Mouse (Mus musculus) adrenal gland, postnatal 25 days (tissue): ENCODE data around the gene Ssbp3. TPM values are rescaled to one million over a fixed set of nuclear protein-coding genes. Genes with fewer than 3 reads are reported as not detected.
A peak's percentile ranks its signal among the peaks of the same experiment; 100 is the strongest.

Experiments used
- DNase-seq: peaks from one replicate; pipeline ENCODE4 v3.0.0; 2021; ENCODE audit warnings: mixed read lengths
- total RNA-seq: library from RNA; stranded (reverse); gene quantifications from 2 replicates; pipeline ENCODE4 v1.2.3, GENCODE M21; 2021

The Ssbp3 gene
- total RNA-seq, 1 experiment from 2014 or later = 82.6 TPM

DNA sequence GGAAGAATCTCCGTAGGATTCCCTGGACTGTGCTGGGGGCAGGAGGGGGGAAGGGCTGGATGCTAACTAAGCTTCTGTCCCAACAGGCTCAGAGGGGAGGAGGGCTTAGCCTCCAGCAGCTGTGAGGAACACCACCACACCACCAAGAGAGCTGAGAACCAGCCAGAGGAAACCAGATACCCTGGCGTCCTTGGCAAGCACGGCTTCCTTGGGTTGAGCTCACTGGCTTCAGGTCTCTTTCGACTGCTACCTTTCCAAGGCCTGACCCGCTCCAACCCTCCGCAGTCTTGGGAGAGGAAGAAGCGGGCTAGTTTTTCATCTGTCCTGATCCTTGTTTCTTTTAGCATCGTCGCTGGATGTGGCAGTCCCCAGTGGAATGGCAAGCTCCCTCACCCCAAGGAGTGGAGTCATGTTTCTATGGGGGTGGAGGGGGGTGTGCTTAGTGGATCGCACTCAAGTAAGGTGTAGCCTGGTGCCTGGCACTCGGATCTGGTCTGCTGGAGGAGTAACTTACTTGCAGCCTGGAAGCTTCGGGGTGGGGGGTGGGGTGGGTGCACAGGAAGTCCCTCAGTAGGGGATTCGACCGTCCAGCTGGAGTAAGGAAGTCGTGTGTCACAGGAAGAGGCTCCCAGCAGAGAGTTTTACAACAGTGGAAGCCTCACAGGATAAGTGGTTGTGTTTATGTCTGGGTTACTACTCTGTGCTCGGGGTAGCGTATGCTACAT, 2.6 kb upstream of the Ssbp3 start:
- DNase-seq = no peak

DNA sequence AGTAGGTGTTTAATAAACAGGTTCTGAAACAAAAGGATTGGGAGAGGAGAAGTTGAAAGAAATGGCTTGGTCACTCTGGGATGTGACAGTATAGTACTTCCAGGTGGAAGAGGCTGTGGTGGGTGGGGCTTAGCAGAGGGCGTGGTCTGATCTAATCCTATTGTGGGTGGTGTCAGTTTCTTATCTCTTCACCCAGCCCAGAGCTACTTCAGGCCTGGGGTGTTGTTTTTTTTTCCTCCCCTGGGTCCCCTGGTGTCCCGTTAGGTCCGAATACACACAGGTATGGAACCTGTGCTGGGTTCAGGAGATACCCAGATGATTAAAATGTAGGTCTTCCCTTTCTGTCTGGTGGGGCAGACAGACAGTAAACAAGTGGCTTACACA, 2.1 kb upstream of the Ssbp3 start:
- peak; percentile 23 for DNase-seq

DNA sequence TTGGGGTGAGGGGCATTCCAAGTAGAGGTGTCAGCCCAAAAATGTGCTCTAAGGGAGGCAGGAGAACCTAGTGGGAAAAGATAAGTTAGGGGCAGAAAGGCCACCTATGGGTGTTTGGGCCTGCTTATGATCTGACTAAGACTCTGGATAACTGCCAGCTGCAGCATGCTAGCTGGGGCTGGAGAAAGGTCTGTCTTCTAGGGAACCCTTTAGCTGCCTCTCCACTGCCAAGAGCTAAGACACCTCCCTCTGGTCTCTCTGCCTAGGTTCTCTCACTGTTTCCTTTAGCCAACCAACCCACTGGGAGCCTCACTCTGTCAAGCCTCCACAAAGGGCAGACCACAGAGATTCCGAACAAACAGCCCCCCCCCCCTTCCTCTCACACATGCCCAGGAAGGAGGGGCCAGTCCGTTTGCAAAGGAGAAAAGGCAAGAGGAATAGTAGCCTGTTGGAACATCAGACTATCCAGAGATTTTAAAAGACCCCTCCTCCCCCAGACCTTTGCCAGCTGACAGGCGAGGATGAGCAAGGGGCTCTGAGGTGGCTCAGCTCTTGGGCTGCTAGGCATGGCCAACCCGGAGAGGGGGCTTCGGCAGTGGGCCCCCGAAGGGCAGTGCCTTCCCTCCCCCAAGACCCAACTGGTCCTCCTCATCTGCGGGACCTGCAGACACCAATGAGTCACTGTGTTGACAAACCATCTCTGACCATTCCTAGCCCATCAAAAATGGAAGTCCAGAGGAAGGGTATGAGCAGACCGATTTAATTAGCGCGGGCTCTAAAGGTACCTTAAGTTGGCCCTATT, 1.4 kb upstream of the Ssbp3 start:
- DNase-seq = peak; percentile 50

DNA sequence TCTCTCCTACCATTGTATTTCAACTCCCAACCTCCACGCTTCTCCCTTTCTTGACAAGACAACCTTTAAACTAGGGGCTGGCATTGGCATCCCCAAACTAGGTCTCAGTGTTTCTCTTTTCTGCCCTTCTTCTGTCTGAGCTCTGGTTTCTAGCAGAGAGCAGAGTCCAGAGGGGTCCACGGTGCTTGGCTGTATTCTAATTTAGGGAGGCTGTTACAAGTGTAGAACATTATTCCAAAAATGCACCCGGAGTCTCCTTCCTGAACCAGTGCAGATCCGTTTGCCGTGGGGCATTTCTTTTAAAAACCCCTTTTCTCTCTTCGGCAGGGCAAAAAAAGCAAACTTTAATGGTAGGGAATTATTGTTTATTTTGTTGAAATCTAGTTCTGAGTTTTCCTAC, 704 bp upstream of the Ssbp3 start:
- DNase-seq = no peak

DNA sequence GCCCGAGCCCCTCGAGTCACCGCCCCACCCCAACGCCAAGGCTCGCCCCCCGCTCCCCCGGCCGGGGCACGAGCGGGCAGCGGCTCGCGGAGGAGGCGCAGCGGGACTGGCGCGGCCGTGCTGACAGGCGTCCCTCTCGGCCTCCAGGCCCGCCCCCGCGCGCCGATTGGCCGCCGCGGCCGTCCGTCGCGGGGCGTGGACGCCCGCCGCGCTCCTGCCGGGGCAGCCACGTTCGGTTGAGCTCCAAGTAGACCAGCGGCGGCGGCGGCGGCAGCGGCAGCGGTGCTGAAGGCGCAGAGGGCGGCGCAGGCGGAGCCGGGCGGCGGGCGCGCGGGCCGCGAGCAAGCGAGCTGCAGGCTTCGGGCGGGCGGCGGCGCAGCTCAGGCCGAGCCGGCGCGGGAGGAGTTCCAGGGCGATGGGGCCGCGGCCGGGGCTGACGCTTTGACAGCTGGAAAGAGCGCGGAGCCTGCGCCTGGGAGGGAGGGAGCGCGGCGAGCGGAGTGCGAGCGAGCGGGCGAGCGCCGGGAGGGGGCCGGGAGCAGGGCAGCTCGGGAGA, 823 bp downstream of the Ssbp3 start:
- peak; percentile 95 for DNase-seq

DNA sequence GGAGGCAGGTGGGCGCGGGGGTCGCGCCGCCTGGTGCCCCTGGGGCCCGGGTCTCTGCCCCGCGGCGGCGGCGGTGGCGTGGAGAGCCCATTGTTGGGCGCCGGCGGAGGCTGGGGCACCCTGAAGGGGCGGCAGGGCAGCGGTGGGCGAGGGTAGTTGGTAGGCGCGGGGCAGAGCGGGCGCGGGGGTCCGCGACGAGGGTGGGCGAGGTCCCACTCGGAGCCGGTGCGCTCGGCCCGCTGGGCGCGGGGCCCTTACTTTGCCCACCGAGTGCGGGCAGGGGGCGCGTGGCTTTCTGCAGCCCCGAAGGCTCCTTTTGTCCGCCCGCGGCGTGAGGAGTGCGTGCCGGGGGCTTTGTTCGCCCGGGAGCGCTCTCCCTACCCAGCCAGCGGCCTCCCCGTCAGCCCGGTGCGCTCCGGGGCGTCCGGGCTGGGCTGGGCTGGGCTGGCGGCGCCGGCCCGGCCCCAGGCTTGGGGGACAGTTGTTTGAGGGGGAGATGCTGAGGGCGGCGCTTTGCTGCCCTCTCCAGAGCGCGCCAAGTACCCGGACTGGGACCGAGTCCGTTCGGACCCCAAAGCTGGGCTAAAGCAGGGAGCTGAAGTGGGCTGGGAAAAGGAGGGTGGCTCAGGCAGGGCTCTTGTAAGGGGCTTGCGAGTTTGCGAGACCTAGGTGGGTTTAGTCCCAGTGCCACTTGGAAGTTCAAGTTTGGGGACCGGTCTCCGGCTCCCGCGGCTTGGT, 1.6 kb downstream of the Ssbp3 start:
- DNase-seq = peak; percentile 42

DNA sequence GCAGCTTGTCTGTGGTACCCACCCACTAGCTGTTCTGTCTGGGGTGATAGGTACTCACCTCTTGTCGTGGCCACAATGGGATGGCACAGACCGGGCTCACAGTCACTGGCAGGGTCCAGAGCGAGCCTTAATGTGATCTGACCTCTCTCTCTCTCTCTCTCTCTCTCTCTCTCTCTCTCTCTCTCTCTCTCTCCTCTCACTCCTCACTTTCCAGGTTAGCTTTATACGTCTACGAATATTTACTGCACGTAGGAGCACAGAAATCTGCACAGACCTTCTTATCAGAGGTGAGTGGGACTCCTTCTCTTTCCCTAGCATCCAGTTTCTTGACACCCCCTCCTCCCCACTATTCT, 2.2 kb downstream of the Ssbp3 start:
- DNase-seq = no peak

DNA sequence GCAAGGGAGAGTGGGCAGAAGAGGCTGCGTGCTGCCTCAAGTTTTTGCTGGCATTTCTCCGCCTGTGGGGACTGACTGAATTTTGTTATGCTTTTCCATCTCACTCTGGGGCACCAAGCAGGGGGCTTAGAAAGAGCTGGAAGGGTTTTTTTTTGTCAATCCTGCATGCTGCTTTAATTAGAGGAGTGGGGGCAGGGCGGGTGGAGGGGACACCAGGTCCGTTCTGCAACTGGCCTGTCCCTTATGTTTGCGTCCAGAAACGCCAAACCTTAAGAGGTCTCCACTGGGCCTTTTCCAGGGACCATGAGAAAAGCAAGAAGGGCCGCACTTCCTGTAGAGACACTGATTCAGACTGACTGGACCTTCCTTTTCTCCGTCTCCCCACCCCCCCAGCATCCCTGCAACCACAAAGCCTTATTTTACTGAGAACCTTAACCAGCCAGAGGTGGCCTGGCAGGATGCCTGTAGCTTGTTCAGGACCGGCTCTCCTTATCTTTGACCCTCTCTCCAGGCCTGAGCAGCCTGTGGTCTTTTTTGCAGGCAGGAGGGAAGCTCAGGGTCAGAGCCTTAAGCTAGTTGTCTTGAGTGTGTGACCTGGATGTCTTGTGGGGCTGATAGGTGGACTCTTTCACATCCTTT, 3.0 kb downstream of the Ssbp3 start:
- no peak for DNase-seq

DNA sequence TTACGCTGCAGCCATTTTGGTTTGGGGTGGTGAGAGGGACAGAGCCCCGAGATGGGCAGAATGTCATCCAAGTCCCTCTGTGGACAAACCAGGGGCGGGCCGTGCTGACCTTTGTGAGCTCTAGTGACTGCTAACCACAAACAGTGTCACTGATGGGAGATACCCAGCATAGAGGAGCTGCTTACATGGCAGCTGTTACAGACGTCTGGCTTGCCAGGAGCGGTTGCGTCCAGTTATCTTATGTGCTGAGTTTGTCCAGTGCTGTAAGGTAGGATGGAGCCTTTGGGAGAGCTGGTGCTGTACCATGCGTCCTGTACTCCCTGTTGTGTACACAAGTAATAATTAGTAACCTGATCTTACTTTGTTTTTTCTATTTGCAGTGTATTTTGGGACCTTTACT, 4.8 kb downstream of the Ssbp3 start:
- DNase-seq = no peak

DNA sequence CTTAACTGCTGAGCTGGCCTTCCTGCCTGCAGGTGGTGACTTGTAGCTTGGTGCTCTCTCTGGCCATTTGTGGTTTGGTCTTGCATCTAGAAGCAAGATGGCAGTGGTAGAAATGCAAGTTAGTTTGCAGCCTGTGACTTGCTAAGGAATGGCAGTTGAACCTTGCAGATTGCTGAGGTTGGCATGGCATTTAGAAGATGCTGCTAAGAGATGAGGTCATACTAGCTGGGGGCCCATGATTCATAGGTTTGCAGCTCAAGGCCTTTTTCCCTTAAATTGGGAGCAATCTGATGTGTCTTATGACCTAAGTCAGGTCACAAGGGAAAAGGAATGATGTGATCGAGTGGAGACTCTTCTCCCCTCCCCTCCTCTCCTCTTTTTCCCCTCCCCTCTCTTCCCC, 7.8 kb downstream of the Ssbp3 start:
- DNase-seq = no peak

DNA sequence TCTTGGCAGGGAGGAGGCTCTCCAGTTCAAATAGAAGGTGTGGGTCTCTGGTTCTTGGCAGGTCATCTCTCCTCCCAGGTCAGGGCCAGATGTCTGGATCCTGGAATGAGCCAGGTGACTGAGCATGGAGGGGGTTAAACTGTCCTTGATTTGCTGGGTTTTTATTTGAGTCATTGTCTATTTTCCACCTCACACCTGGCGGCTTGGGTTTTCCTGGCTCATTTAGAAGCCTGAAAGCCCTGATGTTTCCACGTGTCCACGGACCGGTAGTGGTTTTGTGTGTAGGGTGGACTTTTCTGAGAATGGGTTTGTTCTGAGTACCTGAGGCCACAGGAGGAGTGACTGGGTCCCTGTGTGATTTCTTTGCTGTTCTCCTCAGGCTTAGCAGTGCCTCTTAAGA, 9.6 kb downstream of the Ssbp3 start:
- no peak for DNase-seq

DNA sequence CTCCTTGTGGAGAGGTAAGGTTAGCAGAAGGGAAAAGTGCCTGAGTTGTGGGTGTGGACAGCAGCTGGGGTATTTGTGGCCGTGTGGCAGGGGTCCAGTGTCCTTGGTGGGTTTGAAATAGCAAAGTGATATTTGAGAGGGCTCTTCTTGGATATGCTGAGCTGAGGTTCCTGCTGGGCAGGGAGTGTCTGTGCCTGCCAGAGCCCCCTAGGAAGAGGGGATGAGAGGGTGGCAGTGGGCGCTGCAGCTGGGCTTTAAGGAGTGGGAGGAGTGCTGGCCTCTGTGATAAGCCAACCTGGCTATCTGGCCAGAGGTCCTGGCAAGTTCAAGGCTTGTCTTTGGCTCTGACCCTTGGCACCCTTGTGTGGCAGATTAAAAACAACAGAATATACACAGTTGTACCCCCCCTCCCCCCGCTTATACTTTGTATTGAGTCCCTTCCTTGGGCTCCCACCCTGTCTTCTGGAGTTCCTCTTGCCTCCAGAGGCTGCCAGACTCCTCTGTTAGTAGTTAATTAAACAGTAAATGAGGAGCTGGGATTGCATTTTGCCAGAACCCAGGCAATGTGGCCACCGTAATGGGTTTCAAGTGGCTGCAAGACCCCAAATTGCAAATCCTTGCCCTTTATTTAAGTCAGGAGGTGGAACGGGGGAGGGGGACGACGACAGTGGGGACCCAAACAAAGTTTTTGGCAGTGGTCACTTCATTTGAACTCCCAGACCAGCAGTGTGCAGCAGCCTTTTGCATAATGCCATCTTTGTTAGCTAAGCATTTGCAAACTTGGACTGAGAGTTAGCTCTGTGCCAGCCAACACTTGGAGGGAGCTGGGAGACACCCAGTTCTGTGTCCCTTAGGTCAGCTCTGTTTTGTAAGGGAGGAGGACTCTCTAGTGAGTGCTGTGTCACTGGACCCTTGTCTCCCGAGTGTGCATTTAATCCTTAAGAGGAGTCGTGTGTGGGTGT, 11.2 kb downstream of the Ssbp3 start:
- DNase-seq = no peak

DNA sequence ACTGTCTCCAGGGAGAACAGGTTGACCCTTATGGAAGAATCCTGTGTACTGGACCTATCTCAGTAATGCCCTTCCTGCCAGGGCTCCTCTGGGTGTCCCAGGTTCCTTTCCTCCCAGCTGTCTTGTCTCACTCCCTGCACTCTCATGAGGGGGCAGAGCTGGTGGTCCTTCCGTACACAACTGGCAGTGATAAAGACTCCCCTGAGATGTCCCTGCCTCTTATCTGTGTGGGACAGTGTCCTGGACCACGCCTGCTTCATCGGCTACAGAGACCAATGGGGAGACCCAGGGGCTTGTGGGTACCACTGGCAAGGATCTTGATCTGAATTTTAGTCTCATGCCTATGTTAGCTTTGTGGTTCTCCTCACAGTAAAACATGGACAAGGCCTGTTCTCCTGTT, 12.4 kb downstream of the Ssbp3 start:
- DNase-seq = no peak

DNA sequence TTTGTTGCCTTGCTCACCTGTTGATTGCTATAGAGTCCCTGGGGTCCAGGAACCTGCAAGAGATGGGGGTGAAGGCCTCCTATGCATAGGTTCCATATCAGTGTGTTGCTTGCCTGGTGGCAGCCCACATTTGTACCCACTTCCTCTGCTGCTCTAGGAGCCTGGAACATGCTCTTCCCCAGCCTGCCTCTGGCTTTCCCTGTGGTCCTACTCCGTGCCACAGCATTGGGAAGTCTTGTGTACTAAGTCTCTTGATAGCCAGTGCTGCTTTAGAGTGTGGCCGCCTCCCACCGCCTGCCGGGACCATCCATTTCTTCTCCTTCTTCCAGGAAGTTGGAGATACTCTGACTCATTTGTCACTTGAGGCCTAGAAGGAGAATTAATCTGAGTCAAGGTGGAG, 13.7 kb downstream of the Ssbp3 start:
- DNase-seq = no peak

DNA sequence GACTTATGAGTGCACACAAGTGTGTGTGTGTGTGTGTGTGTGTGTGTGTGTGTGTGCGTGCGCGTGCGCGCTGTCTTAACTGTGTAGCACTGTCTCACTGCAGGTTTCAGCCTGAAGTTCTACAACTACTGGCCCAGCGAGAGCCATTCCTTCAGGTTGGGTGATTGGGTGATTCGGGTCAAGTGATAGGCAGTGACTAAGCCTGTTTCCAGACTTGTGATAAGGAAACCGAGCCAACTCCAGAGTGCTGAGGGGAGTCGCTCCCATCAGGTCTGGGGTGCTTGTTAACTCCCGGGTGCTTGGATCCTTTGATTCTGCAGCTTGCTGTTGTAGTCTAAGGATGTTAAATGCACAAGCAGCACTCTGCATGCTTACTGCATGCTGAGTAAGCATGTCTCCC, 14.4 kb downstream of the Ssbp3 start:
- DNase-seq = no peak

DNA sequence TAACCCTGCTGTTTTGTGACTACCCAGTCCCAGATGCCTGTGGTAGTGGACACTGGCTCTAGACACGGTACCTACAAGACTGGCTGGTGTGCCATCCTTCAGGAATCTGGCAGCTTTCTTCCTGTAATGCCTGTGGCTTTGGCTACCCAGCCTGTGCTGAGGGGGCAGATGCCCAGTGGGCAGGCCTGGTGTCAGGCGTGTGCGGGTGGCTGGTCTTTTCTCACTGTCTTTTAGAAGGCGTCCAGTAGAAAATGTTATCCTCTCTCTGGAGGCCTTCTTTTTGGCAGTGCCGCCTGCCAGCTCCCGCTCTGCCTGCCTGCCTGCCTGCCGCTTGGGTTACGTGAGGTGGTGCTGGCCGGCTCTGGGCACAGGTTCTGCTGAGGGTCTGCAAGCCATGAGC, 15.9 kb downstream of the Ssbp3 start:
- peak; percentile 15 for DNase-seq

DNA sequence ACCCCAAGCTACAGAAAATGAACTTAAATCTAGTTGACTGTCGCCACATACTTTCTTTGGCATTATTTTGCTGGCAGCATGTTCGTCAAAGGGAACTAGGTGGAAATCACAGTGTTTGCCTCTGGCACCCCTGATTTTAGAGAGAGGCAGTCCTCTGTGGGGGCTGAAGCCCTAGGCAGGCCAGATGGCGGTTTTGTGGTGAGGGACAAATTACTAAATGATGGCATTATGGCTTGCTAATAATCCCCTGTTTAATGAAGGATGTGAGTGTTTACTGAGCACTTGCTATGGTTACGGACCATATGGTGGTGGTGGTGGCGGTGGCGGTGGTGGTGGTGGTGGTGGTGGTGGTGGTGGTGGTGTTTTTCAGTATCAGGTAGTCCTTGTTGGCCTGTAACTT, 16.5 kb downstream of the Ssbp3 start:
- DNase-seq = no peak

DNA sequence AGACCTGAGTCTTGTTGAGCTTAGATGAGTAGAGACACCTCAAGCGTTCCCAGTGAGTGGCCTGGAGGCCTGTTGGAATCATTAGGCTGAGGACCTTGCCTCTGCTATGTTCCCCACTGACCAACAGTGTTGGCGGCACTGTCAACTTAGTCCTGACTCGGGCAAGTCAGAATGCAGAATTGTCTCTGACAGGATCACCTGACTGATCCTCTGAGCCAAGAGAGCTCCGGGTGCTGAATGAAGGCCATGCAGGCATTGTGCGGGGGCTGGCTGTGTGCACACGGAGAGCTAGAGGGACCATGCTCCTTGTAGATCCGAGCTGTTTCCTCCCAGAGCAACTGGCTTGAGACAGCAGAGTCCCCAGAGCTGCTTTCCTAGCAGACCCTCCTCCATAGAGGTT, 18.5 kb downstream of the Ssbp3 start:
- DNase-seq = peak; percentile 16

DNA sequence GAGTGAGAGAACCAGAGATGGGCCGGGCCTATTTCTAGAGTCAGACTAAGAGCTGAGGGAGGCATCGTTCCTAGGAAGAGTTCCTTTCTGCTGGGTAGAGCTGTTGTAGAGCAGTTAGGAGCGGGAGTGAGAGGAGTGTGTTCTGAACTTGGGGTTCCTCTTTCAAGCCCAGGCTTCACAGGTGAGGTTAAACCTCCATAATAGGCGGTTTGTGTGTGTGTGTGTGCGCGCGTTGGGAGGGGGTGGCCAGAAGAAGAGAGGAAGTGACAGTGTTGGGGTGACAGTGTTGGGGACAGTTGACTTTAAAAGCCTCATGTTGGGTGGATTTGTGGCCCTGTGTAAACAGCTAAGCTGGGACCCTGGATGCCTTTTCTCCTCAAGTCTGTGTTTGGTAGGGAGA, 22.1 kb downstream of the Ssbp3 start:
- no peak for DNase-seq

DNA sequence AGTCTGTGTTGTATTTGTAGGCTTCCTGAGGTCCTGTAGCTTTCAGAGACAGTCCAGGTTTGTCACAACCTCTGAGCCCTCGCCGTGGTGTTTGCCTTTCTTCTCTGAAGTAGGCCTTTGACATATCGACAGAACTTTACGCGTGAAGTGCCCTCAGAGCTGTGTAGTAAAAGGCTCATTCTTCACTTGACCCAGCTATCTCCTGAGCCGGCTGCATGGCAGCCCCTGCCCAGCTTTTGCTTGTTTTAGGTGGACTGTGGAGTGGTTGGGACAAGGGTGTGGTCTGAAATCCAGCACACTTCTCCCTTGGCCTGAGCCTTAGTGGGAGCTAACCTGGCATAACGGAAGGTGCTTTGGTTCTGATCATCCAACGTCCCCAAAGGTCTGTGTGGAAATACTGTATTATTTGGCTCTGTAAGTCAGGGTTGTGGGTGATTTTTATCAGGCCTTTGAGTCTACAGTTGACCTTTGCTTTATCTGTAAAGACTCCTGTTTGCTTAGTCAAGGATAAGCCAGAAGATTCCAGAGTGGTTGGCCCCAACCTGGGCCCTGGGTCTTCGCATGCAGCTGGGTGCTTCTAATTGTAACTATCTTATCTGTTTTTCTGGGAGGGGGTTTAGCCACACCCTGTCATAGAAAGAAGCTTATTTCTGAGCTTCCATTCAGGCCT, 23.4 kb downstream of the Ssbp3 start:
- DNase-seq = no peak
